Mouse (Mus musculus): ENCODE measurements around the gene Stac3.

GRCm38 (mm10) chr10:127526681-127527080 is 25.2 kb downstream of the Stac3 start:
- TF ChIP-seq CTCF (IDR thresholded peaks at IDR 0.05; ENCODE audit: low read depth, low read length), result peak; percentile 71
- no peak for TF ChIP-seq POLR2A (IDR thresholded peaks at IDR 0.05; ENCODE audit: extremely low read depth, insufficient read depth, low read length)

All from liver, adult 2 months (tissue).